Mouse (Mus musculus) embryonic fibroblast, embryonic 13.5 days (primary cell): ENCODE data around the gene Icam4. TPM values are rescaled to one million over a fixed set of nuclear protein-coding genes. Genes with fewer than 3 reads are reported as not detected.
"Not testable (repeated sequence)": the region's sequence is repeated elsewhere in the genome, so short reads cannot be mapped to it uniquely, and the experiment has no call there.

Experiments
- H3K27ac ChIP-seq: 2 replicates; pipeline ENCODE4 v1.5.1; 2012; ENCODE audit warnings: low read length, control low read depth, inconsistent platforms; ENCODE audit not compliant: insufficient read depth
- H3K4me1 ChIP-seq: 2 replicates; pipeline ENCODE4 v1.6.1; 2011; ENCODE audit warnings: low read length; ENCODE audit not compliant: control insufficient read depth, insufficient read depth
- H3K4me3 ChIP-seq: 2 replicates; pipeline ENCODE4 v1.5.1; 2011; ENCODE audit warnings: mild to moderate bottlenecking, control low read depth, low read length; ENCODE audit not compliant: insufficient read depth
- CTCF ChIP-seq: IDR thresholded peaks from 2 replicates; pipeline ENCODE4 v1.5.1; 2011; ENCODE audit warnings: mild to moderate bottlenecking, control low read depth, low read length, moderate library complexity, borderline replicate concordance; ENCODE audit not compliant: insufficient read depth
- POLR2A ChIP-seq: IDR thresholded peaks from 2 replicates; pipeline ENCODE4 v1.6.1; 2011; ENCODE audit warnings: low read depth, mild to moderate bottlenecking, control low read depth, low read length, moderate library complexity
- polyA plus RNA-seq: library from polyadenylated mRNA; stranded (reverse); fragments of >200 nt; gene quantifications from 2 replicates; pipeline ENCODE4 v1.2.4, GENCODE M21; 2011; ENCODE audit warnings: low read depth; ENCODE audit not compliant: missing spikeins, insufficient read length

The Icam4 gene
- polyA plus RNA-seq, 1 experiment: not detected

- TF ChIP-seq POLR2A (peak; percentile 60), CTCF (no peak)
- H3K27ac ChIP-seq: no peak overlapping the region
- peaks cover 3% of the 10 kb centered on the region; the same call in 1 of the 2 replicates for H3K4me1 ChIP-seq
- peak overlapping the region; percentile 45 for H3K4me3 ChIP-seq
Observed at GRCm38 (mm10) chr9:21033136-21033535, 4.0 kb downstream of the Icam4 start.

DNA sequence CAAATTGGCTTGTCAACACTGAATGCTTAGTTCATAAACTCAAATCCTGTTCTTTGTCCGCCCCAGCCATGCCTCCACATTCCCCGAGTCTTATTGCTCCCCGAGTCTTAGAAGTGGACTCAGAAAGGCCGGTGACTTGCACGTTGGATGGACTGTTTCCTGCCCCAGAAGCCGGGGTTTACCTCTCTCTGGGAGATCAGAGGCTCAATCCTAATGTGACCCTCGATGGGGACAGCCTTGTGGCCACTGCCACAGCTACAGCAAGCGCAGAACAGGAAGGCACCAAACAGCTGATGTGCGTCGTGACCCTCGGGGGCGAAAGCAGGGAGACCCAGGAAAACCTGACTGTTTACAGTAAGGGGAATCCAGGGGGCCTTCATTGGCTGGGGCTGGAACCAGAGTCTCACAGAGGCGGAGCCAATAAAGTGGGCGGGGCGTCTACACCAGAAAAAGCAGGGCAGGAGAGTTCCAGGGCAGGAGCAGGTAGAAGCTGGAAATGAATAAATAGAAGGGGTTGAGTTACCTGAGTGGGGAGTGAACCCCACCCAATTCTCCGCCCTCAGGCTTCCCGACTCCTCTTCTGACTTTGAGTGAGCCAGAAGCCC is 5.4 kb downstream of the Icam4 start:
- TF ChIP-seq POLR2A: no peak
- Histone ChIP-seq H3K27ac (no peak overlapping the region), H3K4me1 (peaks cover 3% of the 10 kb centered on the region; the same call in 1 of the 2 replicates), H3K4me3 (no peak overlapping the region)

GRCm38 (mm10) chr9:21035586-21035985 is 6.4 kb downstream of the Icam4 start:
- Histone ChIP-seq H3K27ac (no peak overlapping the region), H3K4me1 (peaks cover 3% of the 10 kb centered on the region; the same call in 1 of the 2 replicates), H3K4me3 (no peak overlapping the region)
- no peak for TF ChIP-seq CTCF

GRCm38 (mm10) chr9:21036161-21036560 is 7.0 kb downstream of the Icam4 start:
- Histone ChIP-seq H3K27ac (no peak overlapping the region), H3K4me3 (no peak overlapping the region), H3K4me1 (peaks cover 3% of the 10 kb centered on the region; the same call in 1 of the 2 replicates)
- no peak for TF ChIP-seq CTCF
- TF ChIP-seq POLR2A: no peak

GRCm38 (mm10) chr9:21036666-21037065 is 7.5 kb downstream of the Icam4 start:
- Histone ChIP-seq H3K4me1 (peaks cover 3% of the 10 kb centered on the region; the same call in 1 of the 2 replicates), H3K27ac (no peak overlapping the region), H3K4me3 (no peak overlapping the region)
- TF ChIP-seq POLR2A: no peak
- TF ChIP-seq CTCF: no peak

DNA sequence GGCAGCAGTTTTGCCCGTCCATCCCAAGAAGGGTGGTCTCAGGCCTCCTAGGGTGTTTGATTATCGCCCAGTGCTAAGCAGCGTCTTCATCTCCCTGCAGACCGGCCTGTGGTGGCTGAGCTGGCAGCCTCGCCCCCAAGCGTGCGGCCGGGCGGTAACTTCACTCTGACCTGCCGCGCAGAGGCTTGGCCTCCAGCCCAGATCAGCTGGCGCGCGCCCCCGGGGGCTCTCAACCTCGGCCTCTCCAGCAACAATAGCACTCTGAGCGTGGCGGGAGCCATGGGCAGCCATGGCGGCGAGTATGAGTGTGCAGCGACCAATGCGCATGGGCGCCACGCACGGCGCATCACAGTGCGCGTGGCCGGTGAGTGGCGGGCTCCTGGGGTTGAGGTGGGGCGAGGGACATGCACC is 8.3 kb downstream of the Icam4 start:
- TF ChIP-seq CTCF (no peak), POLR2A (peak; percentile 33; the same call in 1 of the 2 replicates)
- H3K27ac ChIP-seq: no peak overlapping the region
- peaks cover 3% of the 10 kb centered on the region; the same call in 1 of the 2 replicates for H3K4me1 ChIP-seq
- no peak overlapping the region for H3K4me3 ChIP-seq

GRCm38 (mm10) chr9:21039779-21040178 is 10.6 kb downstream of the Icam4 start:
- Histone ChIP-seq H3K4me3 (no peak overlapping the region), H3K27ac (no peak overlapping the region), H3K4me1 (peaks cover 3% of the 10 kb centered on the region; the same call in 1 of the 2 replicates)
- TF ChIP-seq POLR2A (no peak), CTCF (no peak)

- TF ChIP-seq POLR2A: no peak
- TF ChIP-seq CTCF: no peak
- H3K4me3 ChIP-seq: no peak overlapping the region
Observed at GRCm38 (mm10) chr9:21041308-21041707, 12.1 kb downstream of the Icam4 start.

GRCm38 (mm10) chr9:21043563-21043962 is 14.4 kb downstream of the Icam4 start:
- H3K27ac ChIP-seq: no peak overlapping the region
- no peak overlapping the region for H3K4me3 ChIP-seq
- no peaks in the 10 kb centered on the region for H3K4me1 ChIP-seq
- TF ChIP-seq CTCF: no peak
- TF ChIP-seq POLR2A: no peak

More at GRCm38 (mm10) chr9:21041308-21041707, 12.1 kb downstream of the Icam4 start:
- no peak overlapping the region for H3K27ac ChIP-seq
- peaks cover 3% of the 10 kb centered on the region; the same call in 1 of the 2 replicates for H3K4me1 ChIP-seq

DNA sequence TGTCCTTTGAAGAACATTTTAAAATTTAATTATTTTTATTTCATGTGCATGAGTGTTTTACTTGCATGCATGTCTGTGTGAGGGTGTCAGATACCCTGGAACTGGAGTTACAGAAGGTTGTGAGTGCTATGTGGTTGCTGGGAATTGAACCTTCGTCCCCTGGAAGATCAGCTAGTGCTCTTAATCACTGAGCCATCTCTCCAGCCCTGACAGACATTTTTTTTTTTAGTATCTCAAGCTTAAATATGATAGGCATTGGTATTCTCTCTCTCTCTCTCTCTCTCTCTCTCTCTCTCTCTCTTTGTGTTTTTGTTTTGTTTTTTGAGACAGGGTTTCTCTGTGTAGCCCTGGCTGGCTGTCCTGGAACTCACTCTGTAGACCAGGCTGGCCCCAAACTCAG is 15.6 kb downstream of the Icam4 start:
- not testable (repeated sequence) for H3K27ac ChIP-seq, H3K4me3 ChIP-seq

GRCm38 (mm10) chr9:21045235-21045634 is 16.1 kb downstream of the Icam4 start:
- Histone ChIP-seq H3K4me3 (no peak overlapping the region), H3K27ac (no peak overlapping the region), H3K4me1 (no peaks in the 10 kb centered on the region)
- no peak for TF ChIP-seq CTCF
- no peak for TF ChIP-seq POLR2A

More for the DNA sequence above, 15.6 kb downstream of the Icam4 start:
- not testable (repeated sequence) for H3K4me1 ChIP-seq
